Mouse (Mus musculus): ENCODE measurements around the gene Neurod4. TPM values are rescaled to one million over a fixed set of nuclear protein-coding genes. Genes with fewer than 3 reads are reported as not detected.
"Not testable (repeated sequence)": the region's sequence is repeated elsewhere in the genome, so short reads cannot be mapped to it uniquely, and the experiment has no call there.

The Neurod4 gene
- polyA plus RNA-seq, 1 experiment from 2014 or later = 6.9 TPM

- Histone ChIP-seq H3K4me1 (ENCODE audit: control insufficient read depth, insufficient read depth, low read length) (no peaks in the 10 kb centered on the region), H3K36me3 (ENCODE audit: control insufficient read depth, insufficient read depth, low read length) (no peaks in the 10 kb centered on the region), H3K4me3 (replicated peaks; ENCODE audit: low read depth, low read length) (no peak overlapping the region), H3K9ac (replicated peaks; ENCODE audit: low read length) (no peak overlapping the region), H3K27ac (replicated peaks; ENCODE audit: low read depth, low read length) (no peak overlapping the region), H3K9me3 (ENCODE audit: control insufficient read depth, low read length) (no peaks in the 10 kb centered on the region), H3K27me3 (ENCODE audit: control insufficient read depth, insufficient read depth, low read length) (no peaks in the 10 kb centered on the region), H3K4me2 (ENCODE audit: low read length) (no peak overlapping the region)
- ATAC-seq (ENCODE audit: low FRiP score, low TSS enrichment) (no peak), DNase-seq (no peak)
- WGBS = 88% methylated on average over 2 of the region's 2 CpGs
Observed at GRCm38 (mm10) chr10:130311534-130312227, 31.6 kb upstream of the Neurod4 start.

GRCm38 (mm10) chr10:130304138-130304537, 24.1 kb upstream of the Neurod4 start:
- H3K36me3 ChIP-seq (ENCODE audit: control insufficient read depth, insufficient read depth, low read length); ATAC-seq (ENCODE audit: low FRiP score, low TSS enrichment): not testable (repeated sequence)
- 82% methylated on average over 3 of the region's 5 CpGs for WGBS

GRCm38 (mm10) chr10:130298748-130299147, 18.7 kb upstream of the Neurod4 start:
- H3K9ac ChIP-seq (replicated peaks; ENCODE audit: low read length) = not testable (repeated sequence)
- WGBS = 18% methylated on average over 4 of the region's 4 CpGs

More at GRCm38 (mm10) chr10:130304138-130304537, 24.1 kb upstream of the Neurod4 start:
- not testable (repeated sequence) for H3K27me3 ChIP-seq (ENCODE audit: control insufficient read depth, insufficient read depth, low read length); H3K9me3 ChIP-seq (ENCODE audit: control insufficient read depth, low read length); DNase-seq; H3K27ac ChIP-seq (replicated peaks; ENCODE audit: low read depth, low read length); H3K4me3 ChIP-seq (replicated peaks; ENCODE audit: low read depth, low read length); H3K4me1 ChIP-seq (ENCODE audit: control insufficient read depth, insufficient read depth, low read length); H3K4me2 ChIP-seq (ENCODE audit: low read length); H3K9ac ChIP-seq (replicated peaks; ENCODE audit: low read length)

GRCm38 (mm10) chr10:130293741-130294408, 13.8 kb upstream of the Neurod4 start:
- ATAC-seq (ENCODE audit: low FRiP score, low TSS enrichment) (peak; percentile 82), DNase-seq (peak; percentile 45)
- no peak overlapping the region for H3K4me3 ChIP-seq (replicated peaks; ENCODE audit: low read depth, low read length)
- no peak overlapping the region for H3K9ac ChIP-seq (replicated peaks; ENCODE audit: low read length)
- H3K4me1 ChIP-seq (ENCODE audit: control insufficient read depth, insufficient read depth, low read length) = peaks cover 10% of the 10 kb centered on the region
- H3K4me2 ChIP-seq (ENCODE audit: low read length) = no peak overlapping the region
- H3K27me3 ChIP-seq (ENCODE audit: control insufficient read depth, insufficient read depth, low read length) = no peaks in the 10 kb centered on the region
- no peaks in the 10 kb centered on the region for H3K36me3 ChIP-seq (ENCODE audit: control insufficient read depth, insufficient read depth, low read length)
- no peaks in the 10 kb centered on the region for H3K9me3 ChIP-seq (ENCODE audit: control insufficient read depth, low read length)
- 14% methylated on average over 3 of the region's 3 CpGs for WGBS
- no peak overlapping the region for H3K27ac ChIP-seq (replicated peaks; ENCODE audit: low read depth, low read length)

More at GRCm38 (mm10) chr10:130298748-130299147, 18.7 kb upstream of the Neurod4 start:
- not testable (repeated sequence) for H3K27me3 ChIP-seq (ENCODE audit: control insufficient read depth, insufficient read depth, low read length); H3K4me3 ChIP-seq (replicated peaks; ENCODE audit: low read depth, low read length); H3K4me2 ChIP-seq (ENCODE audit: low read length); H3K36me3 ChIP-seq (ENCODE audit: control insufficient read depth, insufficient read depth, low read length); H3K9me3 ChIP-seq (ENCODE audit: control insufficient read depth, low read length); ATAC-seq (ENCODE audit: low FRiP score, low TSS enrichment); H3K4me1 ChIP-seq (ENCODE audit: control insufficient read depth, insufficient read depth, low read length); H3K27ac ChIP-seq (replicated peaks; ENCODE audit: low read depth, low read length)
- peak; percentile 64 for DNase-seq

- Histone ChIP-seq H3K27me3 (ENCODE audit: control insufficient read depth, insufficient read depth, low read length) (no peaks in the 10 kb centered on the region), H3K36me3 (ENCODE audit: control insufficient read depth, insufficient read depth, low read length) (no peaks in the 10 kb centered on the region), H3K4me1 (ENCODE audit: control insufficient read depth, insufficient read depth, low read length) (no peaks in the 10 kb centered on the region), H3K4me3 (replicated peaks; ENCODE audit: low read depth, low read length) (no peak overlapping the region), H3K4me2 (ENCODE audit: low read length) (no peak overlapping the region), H3K9ac (replicated peaks; ENCODE audit: low read length) (no peak overlapping the region), H3K27ac (replicated peaks; ENCODE audit: low read depth, low read length) (no peak overlapping the region), H3K9me3 (ENCODE audit: control insufficient read depth, low read length) (no peaks in the 10 kb centered on the region)
- ATAC-seq (ENCODE audit: low FRiP score, low TSS enrichment) (no peak), DNase-seq (no peak)
- 36% methylated on average over 3 of the region's 3 CpGs for WGBS
Observed at GRCm38 (mm10) chr10:130288007-130288406, 8.0 kb upstream of the Neurod4 start.

GRCm38 (mm10) chr10:130287201-130287600, 7.2 kb upstream of the Neurod4 start:
- H3K36me3 ChIP-seq (ENCODE audit: control insufficient read depth, insufficient read depth, low read length) = no peaks in the 10 kb centered on the region
- no peak overlapping the region for H3K4me3 ChIP-seq (replicated peaks; ENCODE audit: low read depth, low read length)
- H3K9ac ChIP-seq (replicated peaks; ENCODE audit: low read length) = no peak overlapping the region
- 49% methylated on average over 1 of the region's 1 CpGs for WGBS
- no peak overlapping the region for H3K27ac ChIP-seq (replicated peaks; ENCODE audit: low read depth, low read length)
- DNase-seq (peak; percentile 37), ATAC-seq (ENCODE audit: low FRiP score, low TSS enrichment) (no peak)
- H3K27me3 ChIP-seq (ENCODE audit: control insufficient read depth, insufficient read depth, low read length) = no peaks in the 10 kb centered on the region
- H3K9me3 ChIP-seq (ENCODE audit: control insufficient read depth, low read length) = no peaks in the 10 kb centered on the region
- H3K4me2 ChIP-seq (ENCODE audit: low read length) = no peak overlapping the region
- no peaks in the 10 kb centered on the region for H3K4me1 ChIP-seq (ENCODE audit: control insufficient read depth, insufficient read depth, low read length)

GRCm38 (mm10) chr10:130281982-130282449, 2.0 kb upstream of the Neurod4 start:
- DNase-seq = peak; percentile 40
- H3K27ac ChIP-seq (replicated peaks; ENCODE audit: low read depth, low read length) = no peak overlapping the region
- no peak overlapping the region for H3K4me2 ChIP-seq (ENCODE audit: low read length)
- peak; percentile 76 for ATAC-seq (ENCODE audit: low FRiP score, low TSS enrichment)
- H3K4me3 ChIP-seq (replicated peaks; ENCODE audit: low read depth, low read length) = no peak overlapping the region
- 13% methylated on average over 1 of the region's 1 CpGs for WGBS
- H3K9me3 ChIP-seq (ENCODE audit: control insufficient read depth, low read length) = no peaks in the 10 kb centered on the region
- H3K36me3 ChIP-seq (ENCODE audit: control insufficient read depth, insufficient read depth, low read length) = no peaks in the 10 kb centered on the region
- 0 out of 2 replicates have a peak, but pooled peaks cover 9% of the 10 kb centered on the region for H3K4me1 ChIP-seq (ENCODE audit: control insufficient read depth, insufficient read depth, low read length)
- H3K27me3 ChIP-seq (ENCODE audit: control insufficient read depth, insufficient read depth, low read length) = no peaks in the 10 kb centered on the region
- no peak overlapping the region for H3K9ac ChIP-seq (replicated peaks; ENCODE audit: low read length)

GRCm38 (mm10) chr10:130276496-130276895, 3.5 kb downstream of the Neurod4 start:
- Histone ChIP-seq H3K9ac (replicated peaks; ENCODE audit: low read length) (no peak overlapping the region), H3K27ac (replicated peaks; ENCODE audit: low read depth, low read length) (no peak overlapping the region), H3K27me3 (ENCODE audit: control insufficient read depth, insufficient read depth, low read length) (no peaks in the 10 kb centered on the region), H3K9me3 (ENCODE audit: control insufficient read depth, low read length) (no peaks in the 10 kb centered on the region), H3K4me1 (ENCODE audit: control insufficient read depth, insufficient read depth, low read length) (0 out of 2 replicates have a peak, but pooled peaks cover 8% of the 10 kb centered on the region), H3K4me2 (ENCODE audit: low read length) (no peak overlapping the region), H3K36me3 (ENCODE audit: control insufficient read depth, insufficient read depth, low read length) (no peaks in the 10 kb centered on the region), H3K4me3 (replicated peaks; ENCODE audit: low read depth, low read length) (no peak overlapping the region)
- DNase-seq (no peak), ATAC-seq (ENCODE audit: low FRiP score, low TSS enrichment) (no peak)
- WGBS = 74% methylated on average over 2 of the region's 2 CpGs
